Mouse (Mus musculus): ENCODE data around the gene Taar7d.
A peak's percentile ranks its signal among the peaks of the same experiment; 100 is the strongest.
"Not testable (repeated sequence)": the region's sequence is repeated elsewhere in the genome, so short reads cannot be mapped to it uniquely, and the experiment has no call there.

Taar7d gene

GRCm38 (mm10) chr10:24026922-24027321 lies at the start of gene Taar7d:
TSS of gene Taar7d (plus strand) at chr10:24027222.
- DNase-seq (ENCODE audit: low read depth) = no peak

- no peak for DNase-seq (ENCODE audit: low read depth)
Measured at GRCm38 (mm10) chr10:23977958-23978357, 49.1 kb upstream of the Taar7d start.

GRCm38 (mm10) chr10:23978901-23979705 lies 47.9 kb upstream of the Taar7d start:
- DNase-seq (ENCODE audit: low read depth) = peak; percentile 66

GRCm38 (mm10) chr10:23985546-23985945 lies 41.5 kb upstream of the Taar7d start, which contains the start of gene Taar6:
TSS of gene Taar6 (minus strand) at chr10:23985646.
- DNase-seq (ENCODE audit: low read depth) = no peak

GRCm38 (mm10) chr10:23986419-23986818 lies 40.6 kb upstream of the Taar7d start:
- no peak for DNase-seq (ENCODE audit: low read depth)

GRCm38 (mm10) chr10:23993381-23993780 lies 33.6 kb upstream of the Taar7d start, which contains the start of gene Taar7a:
TSS of gene Taar7a (minus strand) at chr10:23993481.
- no peak for DNase-seq (ENCODE audit: low read depth)

GRCm38 (mm10) chr10:23999639-24000038 lies 27.4 kb upstream of the Taar7d start, which contains the start of gene Taar7b:
TSS of gene Taar7b (plus strand) at chr10:23999939.
- DNase-seq (ENCODE audit: low read depth) = no peak

GRCm38 (mm10) chr10:24006442-24006841 lies 20.6 kb upstream of the Taar7d start:
- peak; percentile 48 for DNase-seq (ENCODE audit: low read depth)

GRCm38 (mm10) chr10:24007034-24007433 lies 20.0 kb upstream of the Taar7d start:
- DNase-seq (ENCODE audit: low read depth) = no peak

GRCm38 (mm10) chr10:24008143-24008542 lies 18.9 kb upstream of the Taar7d start:
- DNase-seq (ENCODE audit: low read depth) = no peak

GRCm38 (mm10) chr10:24031347-24031746 lies 4.3 kb downstream of the Taar7d start:
- no peak for DNase-seq (ENCODE audit: low read depth)

- no peak for DNase-seq (ENCODE audit: low read depth)
Measured at GRCm38 (mm10) chr10:24037314-24037713, 10.3 kb downstream of the Taar7d start, which contains the start of gene Taar7e. TSS of gene Taar7e (plus strand) at chr10:24037614.

- DNase-seq (ENCODE audit: low read depth) = no peak
Measured at GRCm38 (mm10) chr10:24040120-24040869, 13.3 kb downstream of the Taar7d start.

GRCm38 (mm10) chr10:24049210-24049609 lies 22.2 kb downstream of the Taar7d start, which contains the start of gene Taar7f:
TSS of gene Taar7f (plus strand) at chr10:24049510.
- DNase-seq (ENCODE audit: low read depth) = no peak

GRCm38 (mm10) chr10:24052039-24052438 lies 25.0 kb downstream of the Taar7d start:
- no peak for DNase-seq (ENCODE audit: low read depth)

- no peak for DNase-seq (ENCODE audit: low read depth)
Measured at GRCm38 (mm10) chr10:24058986-24059385, 32.0 kb downstream of the Taar7d start.

- DNase-seq (ENCODE audit: low read depth) = not testable (repeated sequence)
Measured at GRCm38 (mm10) chr10:24074751-24075150, 47.7 kb downstream of the Taar7d start.

GRCm38 (mm10) chr10:24076200-24076599 lies 49.2 kb downstream of the Taar7d start, which contains the start of gene Taar8a:
TSS of gene Taar8a (plus strand) at chr10:24076500.
- DNase-seq (ENCODE audit: low read depth) = not testable (repeated sequence)

Data from NIH3T3 (cell line).